Mouse (Mus musculus) kidney, adult 2 months (tissue): ENCODE data around the gene Ddah1.

ENCODE experiments used
- CTCF ChIP-seq: fragments of 200-500 bp; conservative IDR thresholded peaks from 2 replicates; pipeline ENCODE4 v1.5.1; 2011; ENCODE audit warnings: low read depth, mild to moderate bottlenecking, control low read depth, low read length, moderate library complexity, mixed read lengths; ENCODE audit not compliant: insufficient read depth, insufficient read length
- POLR2A ChIP-seq: fragments of 200-500 bp; IDR thresholded peaks from one replicate; pipeline ENCODE4 v1.6.1; 2011; ENCODE audit warnings: low read depth, low read length, control low read depth

DNA sequence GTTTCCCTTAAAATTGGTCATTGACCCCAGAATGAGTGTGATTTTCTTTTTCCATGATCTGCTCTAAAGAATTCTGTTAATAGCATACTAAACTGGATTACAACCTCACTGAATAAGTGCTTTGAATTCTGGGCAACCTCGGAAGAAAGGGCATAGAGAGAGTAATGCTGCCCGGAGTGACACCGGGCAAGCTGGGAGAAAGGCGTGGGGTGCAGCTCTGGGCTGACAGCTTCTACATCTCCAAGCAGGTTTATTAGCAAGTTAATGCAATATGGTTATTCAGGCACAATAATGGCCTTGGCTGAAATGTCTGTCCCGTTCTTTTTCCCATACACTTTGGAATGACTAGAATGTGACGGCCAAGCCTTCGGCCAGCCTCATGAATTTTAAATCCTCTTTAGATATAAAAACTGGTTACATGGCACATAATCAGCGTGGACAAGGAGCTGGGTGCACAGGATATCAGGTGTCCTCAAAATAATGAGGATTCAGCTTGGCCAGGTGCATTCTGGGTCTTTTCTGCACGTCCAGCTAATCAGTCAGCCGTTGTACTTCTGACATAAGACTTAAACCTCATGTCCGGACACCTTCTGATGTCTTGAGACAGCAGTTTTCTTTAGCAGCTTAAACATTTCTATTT, 67.1 kb downstream of the Ddah1 start:
- no peak for TF ChIP-seq CTCF
- TF ChIP-seq POLR2A, result no peak
